Mouse (Mus musculus) midbrain, embryonic 11.5 days (tissue): ENCODE data around the gene Oaz1. TPM values are rescaled to one million over a fixed set of nuclear protein-coding genes. Genes with fewer than 3 reads are reported as not detected.
A peak's percentile ranks its signal among the peaks of the same experiment; 100 is the strongest.

Source experiments
- ATAC-seq: fragments of 200-750 bp; cut with Nextera tagmentation; 2 replicates; pipeline ENCODE4 v1.8.0; 2017; ENCODE audit warnings: moderate TSS enrichment, moderate library complexity; ENCODE audit not compliant: low FRiP score
- DNase-seq: peaks from one replicate; pipeline ENCODE4 v3.0.0; 2015; ENCODE audit warnings: low spot score; ENCODE audit errors: missing footprints
- H3K27ac ChIP-seq: fragments of 300-500 bp; sonication (generic); 2 replicates; pipeline ENCODE4 v1.5.1; 2014; ENCODE audit warnings: low read depth, low read length
- H3K27me3 ChIP-seq: fragments of 300-500 bp; sonication (generic); 2 replicates; pipeline ENCODE4 v1.6.1; 2014; ENCODE audit warnings: mild to moderate bottlenecking, low read length, moderate library complexity, mixed read lengths; ENCODE audit not compliant: control insufficient read depth, insufficient read depth
- H3K36me3 ChIP-seq: fragments of 300-500 bp; sonication (generic); 2 replicates; pipeline ENCODE4 v1.6.1; 2014; ENCODE audit warnings: mild to moderate bottlenecking, low read length, moderate library complexity, mixed read lengths; ENCODE audit not compliant: control insufficient read depth, insufficient read depth
- H3K4me1 ChIP-seq: fragments of 300-500 bp; sonication (generic); 2 replicates; pipeline ENCODE4 v1.6.1; 2014; ENCODE audit warnings: low read length; ENCODE audit not compliant: control insufficient read depth, insufficient read depth
- H3K4me2 ChIP-seq: fragments of 300-500 bp; sonication (generic); 2 replicates; pipeline ENCODE4 v1.6.1; 2014; ENCODE audit warnings: mild to moderate bottlenecking, moderate library complexity
- H3K4me3 ChIP-seq: fragments of 300-500 bp; sonication (generic); 2 replicates; pipeline ENCODE4 v1.5.1; 2014; ENCODE audit warnings: low read depth, low read length
- H3K9ac ChIP-seq: fragments of 300-500 bp; sonication (generic); 2 replicates; pipeline ENCODE4 v1.6.1; 2014; ENCODE audit warnings: low read length
- H3K9me3 ChIP-seq: fragments of 300-500 bp; sonication (generic); 2 replicates; pipeline ENCODE4 v1.6.1; 2016; ENCODE audit warnings: low read length; ENCODE audit not compliant: control insufficient read depth
- WGBS: fragments of 180-500 bp; shearing (Covaris S2); extraction: QIAGEN DNeasy Blood & Tissue Kit; methylation state at CpG from one replicate; pipeline ENCODE4 v1.1.7; 2014; 5-methylcytosine and 5-hydroxymethylcytosine counted together
- polyA plus RNA-seq: library from polyadenylated mRNA; unstranded; fragments of >200 nt; fragmentation: Nextera tagmentation; extraction: Ambion mirVana; gene quantifications from 2 replicates; pipeline ENCODE4 v1.2.1, GENCODE M21; 2014

Gene Oaz1
- polyA plus RNA-seq, 1 experiment from 2014 or later = 1,824 TPM

DNA sequence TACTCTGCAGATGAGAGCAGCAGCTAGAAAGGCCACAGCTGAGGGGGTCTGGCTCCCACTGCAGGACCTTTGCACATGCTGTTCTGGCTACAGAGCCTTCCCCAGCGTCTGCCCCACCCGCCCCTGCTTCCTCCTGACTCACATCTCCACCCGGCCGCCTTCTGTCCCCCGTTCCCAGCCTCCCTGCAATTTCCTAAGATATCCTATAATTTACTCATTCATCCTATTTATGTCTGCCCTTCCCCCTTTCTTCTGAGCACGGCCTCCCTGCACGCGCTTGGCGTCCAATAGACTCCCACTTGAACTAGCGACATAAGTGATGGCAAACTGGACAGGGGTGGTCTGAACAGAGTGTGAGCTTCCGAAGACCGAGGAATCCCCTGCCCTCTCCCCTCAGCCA is 19.3 kb downstream of the Oaz1 start:
- no peaks in the 10 kb centered on the region for H3K9me3 ChIP-seq
- H3K36me3 ChIP-seq = no peaks in the 10 kb centered on the region
- DNase-seq (peak; percentile 75), ATAC-seq (no peak)
- peaks cover 8% of the 10 kb centered on the region for H3K4me1 ChIP-seq
- no peak overlapping the region for H3K27ac ChIP-seq
- WGBS = 82% methylated on average over 12 of the region's 12 CpGs
- no peak overlapping the region for H3K9ac ChIP-seq
- H3K4me2 ChIP-seq = no peak overlapping the region
- no peak overlapping the region for H3K4me3 ChIP-seq
- H3K27me3 ChIP-seq = peaks cover 33% of the 10 kb centered on the region

DNA sequence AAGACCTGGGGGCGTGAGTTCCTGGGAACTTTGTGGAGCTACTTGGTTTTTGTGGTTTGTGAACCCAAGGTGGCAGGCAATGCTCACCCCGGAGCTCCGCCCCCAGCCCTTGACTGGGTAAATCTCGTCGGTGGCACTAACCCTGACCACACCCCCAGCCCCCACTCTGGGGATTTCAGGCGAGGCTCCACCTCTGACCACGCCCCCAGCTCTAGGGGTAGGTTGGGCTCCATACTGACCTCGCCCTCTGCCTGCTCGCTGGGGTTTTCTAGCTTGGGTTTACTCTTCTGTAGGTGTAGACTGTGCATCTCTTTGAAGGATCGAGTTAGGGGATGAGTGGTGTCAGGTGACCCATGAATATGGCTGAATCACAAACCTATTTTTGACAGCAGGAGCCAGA is 22.1 kb downstream of the Oaz1 start:
- no peak for DNase-seq
- H3K4me3 ChIP-seq = no peak overlapping the region

DNA sequence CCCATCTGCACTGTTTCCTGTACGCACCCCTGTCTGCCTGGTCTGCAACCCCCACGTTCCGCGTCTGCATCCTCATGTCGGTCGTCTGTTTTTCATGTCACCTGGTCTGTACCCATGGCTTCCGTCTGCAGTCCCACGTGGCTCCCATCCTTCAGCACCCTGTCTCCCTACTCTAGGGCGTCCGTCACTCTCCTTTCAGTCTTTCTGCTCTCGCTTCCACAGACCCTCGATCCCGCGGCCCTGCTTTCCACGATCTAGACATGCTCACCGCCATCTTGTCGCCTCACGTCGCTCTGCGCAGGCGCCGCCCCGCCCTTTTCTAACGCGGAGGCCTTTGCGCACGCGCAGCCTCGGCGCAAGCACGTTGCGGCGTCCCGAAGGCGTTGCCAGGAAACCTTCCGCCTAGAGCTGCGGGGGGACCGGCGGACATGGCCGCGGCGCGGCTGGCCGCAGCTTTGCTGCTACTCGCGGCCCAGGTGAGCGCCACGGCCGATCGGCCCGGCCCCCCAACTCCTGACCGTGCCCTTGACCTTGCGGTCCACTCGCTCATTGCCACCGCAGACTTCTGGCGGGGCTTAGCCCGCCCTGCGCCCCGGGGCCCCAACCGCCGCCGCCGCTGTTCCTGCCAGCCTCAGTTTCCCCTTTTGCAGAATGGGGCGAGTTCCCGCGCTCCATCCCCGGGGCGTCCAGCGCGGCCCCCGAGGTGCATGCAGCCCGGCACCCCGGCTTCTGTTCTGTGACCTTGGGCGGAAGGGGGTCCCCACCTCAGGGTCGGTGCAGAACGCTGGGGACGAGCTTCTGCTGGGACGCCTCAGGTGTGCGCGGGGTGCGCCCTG is 28.7 kb downstream of the Oaz1 start, which contains the start of the genes Lsm7 and Sppl2b:
TSS of gene Lsm7 (minus strand) at position 297 of the 836 bp plus-strand sequence.
TSS of gene Sppl2b (plus strand) at position 363 of the 836 bp plus-strand sequence.
- peak; percentile 100 for DNase-seq
- Histone ChIP-seq H3K27ac (peak within 1 kb of the TSS; percentile 8; the same call in 1 of the 2 replicates), H3K27me3 (no peaks in the 10 kb centered on the region), H3K9me3 (no peaks in the 10 kb centered on the region), H3K4me1 (peaks cover 19% of the 10 kb centered on the region), H3K4me2 (peak within 1 kb of the TSS; percentile 97), H3K4me3 (peak within 1 kb of the TSS; percentile 91), H3K9ac (peak within 1 kb of the TSS; percentile 86), H3K36me3 (peaks cover 7% of the 10 kb centered on the region)
- peak; percentile 81 for ATAC-seq
- under 1% methylated on average over 81 of the region's 81 CpGs for WGBS

More for the DNA sequence above, 22.1 kb downstream of the Oaz1 start:
- Histone ChIP-seq H3K27ac (no peak overlapping the region), H3K4me1 (peaks cover 5% of the 10 kb centered on the region), H3K4me2 (no peak overlapping the region), H3K27me3 (peaks cover 20% of the 10 kb centered on the region), H3K9ac (no peak overlapping the region), H3K9me3 (no peaks in the 10 kb centered on the region), H3K36me3 (peaks cover 7% of the 10 kb centered on the region)
- 12% methylated on average over 10 of the region's 10 CpGs for WGBS
- ATAC-seq = no peak; the same call in 1 of the 2 replicates

DNA sequence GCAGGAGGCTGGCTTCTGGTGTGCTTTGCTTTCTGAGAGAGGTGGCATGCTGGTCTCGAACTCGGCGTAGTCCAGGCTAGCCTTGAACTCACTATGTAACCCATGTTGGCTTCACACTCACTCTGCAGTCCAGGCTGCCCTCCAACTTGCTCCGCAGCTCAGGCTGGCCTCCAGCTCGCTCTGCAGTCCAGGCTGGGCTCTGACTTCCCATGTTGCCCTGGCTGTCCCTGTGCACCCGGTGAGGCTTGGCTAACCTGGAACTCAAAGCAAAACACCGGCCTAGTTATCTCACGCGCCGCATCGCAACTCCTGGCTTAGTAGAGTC is 29.3 kb downstream of the Oaz1 start:
- WGBS = 25% methylated on average over 11 of the region's 11 CpGs
- ATAC-seq = no peak
- H3K27ac ChIP-seq = no peak overlapping the region
- peak overlapping the region; percentile 86 for H3K9ac ChIP-seq
- peak; percentile 87 for DNase-seq
- H3K27me3 ChIP-seq = no peaks in the 10 kb centered on the region
- H3K4me2 ChIP-seq = peak overlapping the region; percentile 97
- H3K4me3 ChIP-seq = peak overlapping the region; percentile 91
- no peaks in the 10 kb centered on the region for H3K9me3 ChIP-seq
- H3K4me1 ChIP-seq = peaks cover 19% of the 10 kb centered on the region
- peaks cover 7% of the 10 kb centered on the region for H3K36me3 ChIP-seq

DNA sequence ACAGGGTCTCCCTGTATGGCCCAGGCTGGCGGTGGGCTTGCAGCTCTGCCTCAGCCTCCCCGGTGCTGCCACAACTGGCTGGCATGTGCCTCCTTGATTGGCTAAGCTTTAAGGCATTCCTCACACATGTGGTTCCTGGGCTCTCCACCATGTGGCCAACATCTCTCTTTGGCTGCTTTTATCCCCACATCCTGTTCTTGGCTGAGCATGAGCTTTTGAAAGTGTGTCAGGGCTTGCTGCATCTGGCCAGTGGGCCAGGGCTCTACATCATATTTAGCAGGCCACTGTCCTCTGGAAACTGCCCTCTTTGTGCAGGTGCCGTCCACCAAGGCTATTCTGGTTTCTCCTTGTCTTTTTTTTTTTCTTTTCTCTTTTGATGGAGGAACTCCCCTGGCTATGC is 29.8 kb downstream of the Oaz1 start:
- DNase-seq = no peak

DNA sequence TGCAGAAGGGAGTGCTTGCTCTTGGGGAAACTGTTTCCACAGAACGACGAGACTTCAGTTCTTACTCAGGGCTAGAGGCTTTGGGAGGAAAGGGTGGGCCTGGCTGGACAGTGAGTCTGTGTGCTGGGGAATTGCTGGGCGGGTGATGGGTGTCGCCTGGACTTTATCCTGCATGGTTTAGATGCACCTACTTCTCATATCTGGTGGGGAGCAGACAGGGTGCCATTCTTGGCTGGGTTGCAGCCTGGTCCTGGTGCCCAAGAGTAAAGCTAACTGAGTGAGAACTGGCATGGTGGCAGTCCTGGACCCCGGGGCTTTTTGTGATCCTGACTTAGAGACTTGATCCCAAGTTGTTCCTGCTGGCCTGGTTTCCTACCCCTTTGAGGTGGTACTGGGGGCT is 30.5 kb downstream of the Oaz1 start:
- Histone ChIP-seq H3K4me1 (peaks cover 19% of the 10 kb centered on the region), H3K4me3 (no peak overlapping the region), H3K27ac (no peak overlapping the region), H3K27me3 (no peaks in the 10 kb centered on the region), H3K9me3 (no peaks in the 10 kb centered on the region), H3K36me3 (peaks cover 7% of the 10 kb centered on the region), H3K9ac (no peak overlapping the region), H3K4me2 (0 out of 2 replicates have a peak overlapping the region, but pooled peaks have one; percentile 11)
- 87% methylated on average over 5 of the region's 5 CpGs for WGBS
- no peak for ATAC-seq
- no peak for DNase-seq

More for the DNA sequence above, 29.8 kb downstream of the Oaz1 start:
- Histone ChIP-seq H3K4me3 (no peak overlapping the region), H3K4me1 (peaks cover 19% of the 10 kb centered on the region), H3K27me3 (no peaks in the 10 kb centered on the region), H3K9me3 (no peaks in the 10 kb centered on the region), H3K9ac (no peak overlapping the region), H3K4me2 (0 out of 2 replicates have a peak overlapping the region, but pooled peaks have one; percentile 11), H3K27ac (no peak overlapping the region), H3K36me3 (peaks cover 7% of the 10 kb centered on the region)
- WGBS = 68% methylated on average over 3 of the region's 3 CpGs
- ATAC-seq = no peak

DNA sequence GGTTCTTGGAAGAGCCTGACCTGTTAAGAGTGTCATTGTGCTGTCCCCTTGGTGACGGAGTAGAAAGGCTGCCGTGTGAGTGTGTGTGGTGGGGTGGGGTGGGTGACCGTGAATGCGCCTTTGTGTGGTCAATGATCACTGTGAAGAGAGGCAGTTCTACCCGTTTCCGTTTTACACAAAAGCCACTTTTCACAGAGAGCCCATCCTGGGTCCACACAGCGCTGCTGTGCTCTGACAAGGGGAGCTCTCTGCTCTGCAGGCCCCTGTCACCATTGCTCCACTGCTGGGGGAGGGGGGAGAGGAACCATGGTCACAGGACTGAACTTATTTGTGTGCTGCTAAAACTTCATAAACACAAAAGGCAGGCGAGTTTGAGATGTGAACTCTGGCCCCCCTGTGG is 30.9 kb downstream of the Oaz1 start:
- Histone ChIP-seq H3K27me3 (no peaks in the 10 kb centered on the region), H3K27ac (no peak overlapping the region), H3K9me3 (no peaks in the 10 kb centered on the region), H3K36me3 (peaks cover 5% of the 10 kb centered on the region), H3K9ac (peak overlapping the region; percentile 38), H3K4me2 (0 out of 2 replicates have a peak overlapping the region, but pooled peaks have one; percentile 11), H3K4me3 (no peak overlapping the region), H3K4me1 (peaks cover 19% of the 10 kb centered on the region)
- WGBS = 63% methylated on average over 8 of the region's 8 CpGs
- ATAC-seq (no peak), DNase-seq (no peak)

DNA sequence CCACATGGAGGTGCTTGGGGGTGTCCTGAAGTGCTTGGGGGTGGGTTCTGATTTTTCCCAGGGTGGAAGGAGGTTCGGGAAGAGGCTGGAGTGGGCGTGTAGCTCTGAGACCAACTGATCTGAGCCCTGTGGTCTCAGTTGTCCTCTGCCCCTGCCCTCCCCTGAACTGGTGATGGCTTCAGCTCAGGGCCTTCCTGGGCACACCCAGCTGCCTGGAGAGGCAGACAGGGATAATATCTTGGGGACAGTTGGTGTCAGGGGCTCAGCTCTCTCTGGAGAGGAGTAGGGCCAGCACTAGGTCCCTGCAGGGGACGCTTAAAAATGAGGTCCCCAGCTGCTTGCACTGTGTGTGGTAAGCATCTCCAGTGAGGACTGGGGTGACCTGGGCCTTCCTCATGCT is 31.4 kb downstream of the Oaz1 start:
- peaks cover 3% of the 10 kb centered on the region for H3K36me3 ChIP-seq
- ATAC-seq (no peak), DNase-seq (no peak)
- no peaks in the 10 kb centered on the region for H3K9me3 ChIP-seq
- H3K27ac ChIP-seq = no peak overlapping the region
- 61% methylated on average over 3 of the region's 3 CpGs for WGBS
- H3K9ac ChIP-seq = peak overlapping the region; percentile 38
- H3K4me1 ChIP-seq = peaks cover 19% of the 10 kb centered on the region
- H3K4me2 ChIP-seq = 0 out of 2 replicates have a peak overlapping the region, but pooled peaks have one; percentile 11
- H3K4me3 ChIP-seq = no peak overlapping the region
- H3K27me3 ChIP-seq = no peaks in the 10 kb centered on the region

DNA sequence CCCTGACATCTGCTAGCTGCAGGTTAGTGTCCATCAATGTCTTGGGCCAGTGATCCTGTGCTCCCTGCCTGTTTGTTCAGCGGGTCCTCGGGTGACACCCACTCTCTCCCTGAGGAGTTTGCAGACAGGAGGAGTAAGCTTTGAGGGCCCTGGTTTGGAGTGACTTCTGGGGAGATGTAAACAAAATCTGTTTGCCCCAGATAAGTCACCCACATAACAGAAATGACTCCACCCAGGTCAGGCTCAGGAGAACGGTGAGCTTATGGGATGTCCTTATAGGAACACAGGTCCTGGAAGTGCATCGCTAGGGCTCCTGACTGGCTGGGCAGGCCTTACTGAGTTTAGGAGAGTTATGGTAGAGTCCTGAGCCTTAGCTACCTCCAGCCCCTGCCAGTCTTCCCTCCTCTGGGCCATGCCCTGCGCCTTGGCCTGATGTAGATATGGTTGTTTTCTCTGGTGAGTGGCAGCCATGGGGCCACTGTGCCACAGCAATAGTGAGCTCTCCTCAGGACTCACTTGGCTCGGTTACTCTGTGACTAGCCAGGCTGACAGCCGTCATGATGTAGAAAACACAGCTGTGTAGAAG is 32.0 kb downstream of the Oaz1 start:
- H3K36me3 ChIP-seq = 0 out of 2 replicates have a peak, but pooled peaks cover 2% of the 10 kb centered on the region
- WGBS = 83% methylated on average over 7 of the region's 7 CpGs
- H3K27me3 ChIP-seq = no peaks in the 10 kb centered on the region
- H3K4me1 ChIP-seq = peaks cover 19% of the 10 kb centered on the region
- no peak overlapping the region for H3K4me3 ChIP-seq
- no peak overlapping the region for H3K9ac ChIP-seq
- H3K27ac ChIP-seq = no peak overlapping the region
- no peak overlapping the region for H3K4me2 ChIP-seq
- H3K9me3 ChIP-seq = no peaks in the 10 kb centered on the region
- DNase-seq = no peak
- no peak for ATAC-seq
